Mouse (Mus musculus): ENCODE results near the gene Card11. TPM values are rescaled to one million over a fixed set of nuclear protein-coding genes. Genes with fewer than 3 reads are reported as not detected.

The Card11 gene
- polyA plus RNA-seq (2015; fragmentation: Nextera tagmentation; extraction: Ambion mirVana), result 0.10 and 0.27 TPM in 2 replicates

DNA sequence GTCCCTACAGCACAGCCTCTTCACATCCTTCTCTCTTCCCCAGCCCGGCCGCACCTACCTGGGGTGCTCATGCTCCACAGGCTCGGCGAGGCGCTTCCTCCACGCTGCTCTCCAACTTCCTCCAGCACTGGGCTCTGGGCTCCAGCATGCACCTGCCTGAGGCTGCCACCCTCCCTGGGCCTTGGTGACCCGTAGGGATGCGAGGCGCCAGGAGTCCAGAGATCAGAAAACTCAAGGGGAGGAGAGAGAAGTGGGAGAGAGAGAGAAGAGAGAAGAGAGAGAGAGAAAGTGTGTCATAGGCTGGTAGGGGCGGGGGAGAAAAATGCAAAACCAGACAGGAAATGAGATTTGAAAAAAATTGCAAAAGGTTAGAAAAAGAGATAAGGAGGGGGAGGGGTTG lies at the start of gene Card11:
Gene Card11 (minus strand): TSS at position 234 of the 400 bp plus-strand sequence.
- H3K9me3 ChIP-seq, result no peaks in the 10 kb centered on the region
- H3K4me2 ChIP-seq, result no peak within 1 kb of the TSS
- no peak within 1 kb of the TSS for H3K27ac ChIP-seq
- no peaks in the 10 kb centered on the region for H3K27me3 ChIP-seq
- H3K9ac ChIP-seq, result no peak within 1 kb of the TSS
- no peaks in the 10 kb centered on the region for H3K36me3 ChIP-seq
- ATAC-seq (ENCODE audit: insufficient number of reproducible peaks, insufficient read depth, low FRiP score, low TSS enrichment, low read depth), result no peak
- no peaks in the 10 kb centered on the region for H3K4me1 ChIP-seq
- WGBS, result 62% methylated on average over 10 of the region's 10 CpGs
- no peak within 1 kb of the TSS for H3K4me3 ChIP-seq

GRCm38 (mm10) chr5:141047651-141048218 lies 47.4 kb upstream of the Card11 start:
- H3K27ac ChIP-seq, result no peak overlapping the region
- H3K4me3 ChIP-seq, result no peak overlapping the region
- H3K4me2 ChIP-seq, result no peak overlapping the region
- 0 out of 2 replicates have a peak, but pooled peaks cover 7% of the 10 kb centered on the region for H3K9me3 ChIP-seq
- ATAC-seq (ENCODE audit: insufficient number of reproducible peaks, insufficient read depth, low FRiP score, low TSS enrichment, low read depth), result no peak
- H3K27me3 ChIP-seq, result no peaks in the 10 kb centered on the region
- H3K36me3 ChIP-seq, result no peaks in the 10 kb centered on the region
- WGBS, result 67% methylated on average over 13 of the region's 13 CpGs
- no peak overlapping the region for H3K9ac ChIP-seq
- peaks cover 8% of the 10 kb centered on the region for H3K4me1 ChIP-seq

DNA sequence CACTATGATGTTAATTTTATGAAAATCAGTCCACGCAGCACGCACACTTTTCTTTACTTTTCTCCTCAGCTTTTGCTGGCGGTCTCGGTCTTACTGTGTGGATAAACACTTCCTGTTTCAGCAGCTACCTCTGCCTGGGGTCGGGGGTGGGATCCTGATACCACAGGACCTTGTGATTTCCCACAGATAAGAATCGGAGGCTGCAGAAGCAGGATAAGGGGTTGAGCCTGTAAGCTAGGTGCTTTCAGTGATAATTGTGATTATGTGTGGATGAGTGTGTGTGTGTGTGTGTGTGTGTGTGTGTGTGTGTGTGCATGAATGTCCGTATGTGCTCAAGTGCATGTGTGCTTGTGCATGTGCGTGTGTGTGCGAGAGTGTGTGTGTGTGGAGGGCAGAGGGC lies 44.6 kb upstream of the Card11 start:
- peaks cover 19% of the 10 kb centered on the region for H3K4me1 ChIP-seq
- 77% methylated on average over 9 of the region's 9 CpGs for WGBS
- H3K4me2 ChIP-seq, result no peak overlapping the region
- H3K9ac ChIP-seq, result no peak overlapping the region
- no peak overlapping the region for H3K4me3 ChIP-seq
- H3K36me3 ChIP-seq, result no peaks in the 10 kb centered on the region
- no peaks in the 10 kb centered on the region for H3K27me3 ChIP-seq
- ATAC-seq (ENCODE audit: insufficient number of reproducible peaks, insufficient read depth, low FRiP score, low TSS enrichment, low read depth), result no peak
- no peaks in the 10 kb centered on the region for H3K9me3 ChIP-seq
- H3K27ac ChIP-seq, result no peak overlapping the region

- H3K4me2 ChIP-seq, result peak overlapping the region; percentile 39
- ATAC-seq (ENCODE audit: insufficient number of reproducible peaks, insufficient read depth, low FRiP score, low TSS enrichment, low read depth), result no peak
Observed at GRCm38 (mm10) chr5:141043654-141044447, 43.5 kb upstream of the Card11 start.

GRCm38 (mm10) chr5:141042406-141042805 lies 42.0 kb upstream of the Card11 start:
- Histone ChIP-seq H3K9ac (no peak overlapping the region), H3K27me3 (no peaks in the 10 kb centered on the region), H3K9me3 (no peaks in the 10 kb centered on the region), H3K4me1 (peaks cover 19% of the 10 kb centered on the region), H3K27ac (no peak overlapping the region), H3K4me2 (no peak overlapping the region), H3K36me3 (no peaks in the 10 kb centered on the region), H3K4me3 (no peak overlapping the region)
- ATAC-seq (ENCODE audit: insufficient number of reproducible peaks, insufficient read depth, low FRiP score, low TSS enrichment, low read depth), result peak; percentile 52; the same call in 1 of the 2 replicates
- 87% methylated on average over 4 of the region's 4 CpGs for WGBS

More at GRCm38 (mm10) chr5:141043654-141044447, 43.5 kb upstream of the Card11 start:
- H3K4me3 ChIP-seq, result 0 out of 2 replicates have a peak overlapping the region, but pooled peaks have one; percentile 6
- no peak overlapping the region for H3K9ac ChIP-seq
- WGBS, result 46% methylated on average over 19 of the region's 19 CpGs
- no peaks in the 10 kb centered on the region for H3K9me3 ChIP-seq
- H3K4me1 ChIP-seq, result peaks cover 19% of the 10 kb centered on the region
- no peak overlapping the region for H3K27ac ChIP-seq
- H3K27me3 ChIP-seq, result no peaks in the 10 kb centered on the region
- no peaks in the 10 kb centered on the region for H3K36me3 ChIP-seq

DNA sequence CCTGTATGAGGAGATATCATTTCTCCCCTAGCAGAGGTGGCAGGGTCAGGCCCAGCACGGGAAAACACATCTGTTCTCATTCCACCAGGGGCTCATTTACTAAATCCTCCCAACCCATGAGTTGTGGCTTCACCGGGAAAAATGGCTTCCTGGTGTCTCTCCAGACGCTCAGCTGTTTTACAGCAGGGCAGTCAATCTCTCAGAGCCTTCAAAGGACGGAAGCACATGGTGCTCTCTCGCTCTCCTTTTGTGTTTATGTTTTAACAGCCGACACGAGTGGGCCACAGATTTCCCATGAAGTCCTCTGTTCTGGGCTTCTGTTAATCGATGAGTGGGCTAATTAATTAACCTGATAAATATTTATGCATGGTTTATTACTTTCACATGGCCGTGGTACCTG lies 40.5 kb upstream of the Card11 start:
- no peak overlapping the region for H3K27ac ChIP-seq
- no peak overlapping the region for H3K4me3 ChIP-seq
- H3K4me1 ChIP-seq, result peaks cover 22% of the 10 kb centered on the region
- H3K9me3 ChIP-seq, result no peaks in the 10 kb centered on the region
- no peaks in the 10 kb centered on the region for H3K36me3 ChIP-seq
- no peak overlapping the region for H3K9ac ChIP-seq
- 52% methylated on average over 9 of the region's 9 CpGs for WGBS
- no peaks in the 10 kb centered on the region for H3K27me3 ChIP-seq
- no peak overlapping the region for H3K4me2 ChIP-seq
- no peak for ATAC-seq (ENCODE audit: insufficient number of reproducible peaks, insufficient read depth, low FRiP score, low TSS enrichment, low read depth)

- H3K4me2 ChIP-seq, result no peak overlapping the region
- H3K9me3 ChIP-seq, result no peaks in the 10 kb centered on the region
- H3K27ac ChIP-seq, result no peak overlapping the region
- H3K9ac ChIP-seq, result no peak overlapping the region
- no peak for ATAC-seq (ENCODE audit: insufficient number of reproducible peaks, insufficient read depth, low FRiP score, low TSS enrichment, low read depth)
- no peak overlapping the region for H3K4me3 ChIP-seq
- WGBS, result 63% methylated on average over 1 of the region's 1 CpGs
- peaks cover 21% of the 10 kb centered on the region for H3K4me1 ChIP-seq
- no peaks in the 10 kb centered on the region for H3K27me3 ChIP-seq
- no peaks in the 10 kb centered on the region for H3K36me3 ChIP-seq
Observed at GRCm38 (mm10) chr5:141038342-141038741, 38.0 kb upstream of the Card11 start.

DNA sequence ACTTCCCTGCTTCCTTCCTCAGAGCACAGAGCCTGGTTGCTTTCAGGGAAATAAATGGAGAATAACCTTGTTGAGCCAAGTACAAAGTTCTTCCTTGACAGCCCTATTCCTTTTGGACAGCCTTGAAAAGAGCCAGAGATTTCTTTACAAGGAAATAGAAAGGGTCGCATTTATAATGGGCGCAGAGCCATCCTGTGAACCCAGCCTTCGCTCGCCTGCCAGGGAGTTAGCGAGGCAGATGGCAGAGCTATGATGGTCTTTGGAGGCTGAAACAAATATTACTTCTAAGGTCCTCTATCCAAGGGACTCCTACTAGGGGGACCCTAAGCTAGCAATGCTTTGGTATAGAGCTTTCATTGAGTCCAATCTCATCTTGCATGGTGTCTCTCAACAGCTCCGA lies 35.0 kb upstream of the Card11 start:
- Histone ChIP-seq H3K27ac (no peak overlapping the region), H3K9me3 (no peaks in the 10 kb centered on the region), H3K27me3 (no peaks in the 10 kb centered on the region), H3K4me2 (no peak overlapping the region), H3K4me1 (peaks cover 9% of the 10 kb centered on the region), H3K36me3 (no peaks in the 10 kb centered on the region), H3K4me3 (no peak overlapping the region), H3K9ac (no peak overlapping the region)
- WGBS, result 86% methylated on average over 6 of the region's 6 CpGs
- ATAC-seq (ENCODE audit: insufficient number of reproducible peaks, insufficient read depth, low FRiP score, low TSS enrichment, low read depth), result no peak

- H3K27me3 ChIP-seq, result no peaks in the 10 kb centered on the region
- H3K36me3 ChIP-seq, result no peaks in the 10 kb centered on the region
- no peak for ATAC-seq (ENCODE audit: insufficient number of reproducible peaks, insufficient read depth, low FRiP score, low TSS enrichment, low read depth)
- H3K27ac ChIP-seq, result no peak overlapping the region
- peaks cover 9% of the 10 kb centered on the region for H3K4me1 ChIP-seq
- H3K9ac ChIP-seq, result no peak overlapping the region
- H3K9me3 ChIP-seq, result no peaks in the 10 kb centered on the region
- WGBS, result 78% methylated on average over 3 of the region's 3 CpGs
- no peak overlapping the region for H3K4me3 ChIP-seq
- H3K4me2 ChIP-seq, result no peak overlapping the region
Observed at GRCm38 (mm10) chr5:141034301-141034700, 33.9 kb upstream of the Card11 start.

GRCm38 (mm10) chr5:141033001-141033400 lies 32.6 kb upstream of the Card11 start:
- Histone ChIP-seq H3K9me3 (no peaks in the 10 kb centered on the region), H3K36me3 (no peaks in the 10 kb centered on the region), H3K4me3 (no peak overlapping the region), H3K27ac (no peak overlapping the region), H3K9ac (no peak overlapping the region), H3K4me1 (peaks cover 15% of the 10 kb centered on the region), H3K4me2 (no peak overlapping the region), H3K27me3 (no peaks in the 10 kb centered on the region)
- 86% methylated on average over 1 of the region's 1 CpGs for WGBS
- ATAC-seq (ENCODE audit: insufficient number of reproducible peaks, insufficient read depth, low FRiP score, low TSS enrichment, low read depth), result no peak

GRCm38 (mm10) chr5:141029364-141029763 lies 29.0 kb upstream of the Card11 start:
- Histone ChIP-seq H3K27me3 (no peaks in the 10 kb centered on the region), H3K36me3 (no peaks in the 10 kb centered on the region), H3K4me2 (no peak overlapping the region), H3K4me3 (no peak overlapping the region), H3K4me1 (peaks cover 11% of the 10 kb centered on the region; the same call in 1 of the 2 replicates), H3K27ac (peak overlapping the region; percentile 22; the same call in 1 of the 2 replicates), H3K9me3 (peaks cover 2% of the 10 kb centered on the region; the same call in 1 of the 2 replicates), H3K9ac (no peak overlapping the region)
- ATAC-seq (ENCODE audit: insufficient number of reproducible peaks, insufficient read depth, low FRiP score, low TSS enrichment, low read depth), result no peak
- WGBS, result 56% methylated on average over 2 of the region's 2 CpGs

DNA sequence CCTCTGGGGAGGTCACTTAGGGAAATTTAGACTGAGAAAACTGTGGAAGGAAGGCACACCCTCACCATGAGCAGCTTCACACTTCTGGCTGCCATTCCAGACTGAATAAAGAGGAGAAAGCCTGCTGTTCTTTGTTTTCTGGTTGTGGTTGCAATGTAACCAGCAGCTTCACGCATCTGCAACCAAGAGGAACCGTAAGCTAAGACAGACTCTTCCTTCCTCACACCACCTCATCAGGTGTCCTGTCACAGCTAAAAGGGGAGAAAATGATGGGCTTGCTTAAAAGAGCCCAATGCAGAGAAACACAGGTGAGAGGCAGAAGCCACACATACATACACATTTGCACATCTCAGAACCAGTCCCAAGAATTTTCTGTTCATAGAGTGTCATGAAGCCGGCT lies 25.3 kb upstream of the Card11 start:
- peaks cover 12% of the 10 kb centered on the region for H3K9me3 ChIP-seq
- no peak for ATAC-seq (ENCODE audit: insufficient number of reproducible peaks, insufficient read depth, low FRiP score, low TSS enrichment, low read depth)
- H3K4me1 ChIP-seq, result peaks cover 11% of the 10 kb centered on the region; the same call in 1 of the 2 replicates
- no peaks in the 10 kb centered on the region for H3K36me3 ChIP-seq
- no peak overlapping the region for H3K9ac ChIP-seq
- no peak overlapping the region for H3K4me3 ChIP-seq
- WGBS, result 95% methylated on average over 3 of the region's 3 CpGs
- no peak overlapping the region for H3K27ac ChIP-seq
- H3K27me3 ChIP-seq, result no peaks in the 10 kb centered on the region
- no peak overlapping the region for H3K4me2 ChIP-seq

Measured in embryonic facial prominence, embryonic 13.5 days (tissue).